Mouse (Mus musculus) forebrain, embryonic 10.5 days (tissue): ENCODE data around the gene Gm9125. TPM values are rescaled to one million over a fixed set of nuclear protein-coding genes. Genes with fewer than 3 reads are reported as not detected.
"Not testable (repeated sequence)": the region's sequence is repeated elsewhere in the genome, so short reads cannot be mapped to it uniquely, and the experiment has no call there.

Source experiments
- DNase-seq: peaks from one replicate; pipeline ENCODE4 v3.0.0-alpha.2; 2017; ENCODE audit warnings: low spot score; ENCODE audit errors: extremely low spot score
- H3K27ac ChIP-seq: fragments of 300-500 bp; sonication (generic); 2 replicates; pipeline ENCODE4 v1.5.1; 2016; ENCODE audit warnings: mild to moderate bottlenecking
- H3K27me3 ChIP-seq: fragments of 300-500 bp; sonication (generic); 2 replicates; pipeline ENCODE4 v1.6.1; 2016; ENCODE audit warnings: mild to moderate bottlenecking; ENCODE audit not compliant: poor library complexity, severe bottlenecking
- H3K36me3 ChIP-seq: fragments of 300-500 bp; sonication (generic); replicated peaks from 2 replicates; pipeline ENCODE4 v1.6.1; 2016; ENCODE audit warnings: mild to moderate bottlenecking, moderate library complexity
- H3K4me1 ChIP-seq: fragments of 300-500 bp; sonication (generic); 2 replicates; pipeline ENCODE4 v1.6.1; 2016
- H3K4me3 ChIP-seq: fragments of 300-500 bp; sonication (generic); 2 replicates; pipeline ENCODE4 v1.5.1; 2016; ENCODE audit warnings: mild to moderate bottlenecking, moderate library complexity
- H3K9me3 ChIP-seq: fragments of 300-500 bp; sonication (generic); 2 replicates; pipeline ENCODE4 v1.6.1; 2016; ENCODE audit warnings: mild to moderate bottlenecking, moderate library complexity
- WGBS: fragments of 180-500 bp; shearing (Covaris S2); methylation state at CpG from one replicate; pipeline ENCODE4 v1.1.7; 2016; 5-methylcytosine and 5-hydroxymethylcytosine counted together
- polyA plus RNA-seq: library from polyadenylated mRNA; unstranded; fragments of >200 nt; fragmentation: Nextera tagmentation; extraction: Ambion mirVana; gene quantifications from 2 replicates; pipeline ENCODE4 v1.2.1, GENCODE M21; 2016

Gene Gm9125
- polyA plus RNA-seq = not detected in 2 replicates

GRCm38 (mm10) chr3:94054785-94055184 is at the start of gene Gm9125:
TSS of gene Gm9125 (minus strand) at chr3:94054885.
- not testable (repeated sequence) for DNase-seq, H3K9me3 ChIP-seq, H3K36me3 ChIP-seq, H3K4me1 ChIP-seq, H3K27me3 ChIP-seq, H3K4me3 ChIP-seq, H3K27ac ChIP-seq
- 93% methylated on average over 2 of the region's 3 CpGs for WGBS

- not testable (repeated sequence) for H3K4me1 ChIP-seq
- WGBS = 93% methylated on average over 2 of the region's 3 CpGs
Observed at GRCm38 (mm10) chr3:94072544-94072943, 17.9 kb upstream of the Gm9125 start, which contains the start of gene Gm10697. TSS of gene Gm10697 (minus strand) at chr3:94072644.

GRCm38 (mm10) chr3:94049566-94050121 is 5.0 kb downstream of the Gm9125 start:
- WGBS = 71% methylated on average over 1 of the region's 5 CpGs
- H3K27ac ChIP-seq, H3K4me1 ChIP-seq: not testable (repeated sequence)

More at GRCm38 (mm10) chr3:94072544-94072943, 17.9 kb upstream of the Gm9125 start, which contains the start of gene Gm10697:
- H3K27ac ChIP-seq, H3K27me3 ChIP-seq, H3K4me3 ChIP-seq, DNase-seq, H3K9me3 ChIP-seq, H3K36me3 ChIP-seq: not testable (repeated sequence)

GRCm38 (mm10) chr3:94038241-94038640 is 16.4 kb downstream of the Gm9125 start:
- H3K4me3 ChIP-seq, H3K9me3 ChIP-seq, H3K4me1 ChIP-seq, H3K36me3 ChIP-seq, H3K27ac ChIP-seq, DNase-seq, H3K27me3 ChIP-seq: not testable (repeated sequence)
- 92% methylated on average over 1 of the region's 1 CpGs for WGBS

More at GRCm38 (mm10) chr3:94049566-94050121, 5.0 kb downstream of the Gm9125 start:
- not testable (repeated sequence) for DNase-seq, H3K9me3 ChIP-seq, H3K27me3 ChIP-seq, H3K36me3 ChIP-seq, H3K4me3 ChIP-seq

GRCm38 (mm10) chr3:94034400-94034799 is 20.3 kb downstream of the Gm9125 start:
- not testable (repeated sequence) for H3K27me3 ChIP-seq, H3K4me3 ChIP-seq, H3K36me3 ChIP-seq, DNase-seq, H3K4me1 ChIP-seq, H3K27ac ChIP-seq, H3K9me3 ChIP-seq
- WGBS = 93% methylated on average over 18 of the region's 18 CpGs

Other genes starting within 250 kb of the Gm9125 start
- gene Tdpoz3, start 228.9 kb downstream of the Gm9125 start, polyA plus RNA-seq = not detected in 2 replicates
- not detected in 2 replicates for gene Gm9117, start 111.3 kb downstream of the Gm9125 start, polyA plus RNA-seq
- gene Tdpoz5, start 93.6 kb downstream of the Gm9125 start, polyA plus RNA-seq = not detected in 2 replicates
- gene Gm10697, start 17.8 kb upstream of the Gm9125 start, polyA plus RNA-seq = not detected in 2 replicates
- gene Gm10696, start 123.3 kb upstream of the Gm9125 start, polyA plus RNA-seq = not detected in 2 replicates
- gene Gm5286, start 141.8 kb upstream of the Gm9125 start, polyA plus RNA-seq = not detected in 2 replicates
- not detected in 2 replicates for gene Gm4778, start 209.2 kb upstream of the Gm9125 start, polyA plus RNA-seq